Mouse (Mus musculus): ENCODE data around the gene Gm43951.

GRCm38 (mm10) chr11:72175966-72176365, 30.7 kb downstream of the Gm43951 start:
- no peak for TF ChIP-seq CTCF (conservative IDR thresholded peaks at IDR 0.05; ENCODE audit: low read length)
- TF ChIP-seq NANOG (IDR thresholded peaks at IDR 0.05; ENCODE audit: borderline replicate concordance, low read length) = no peak

All from E14TG2a.4 (cell line).